Mouse (Mus musculus) fibroblast of lung, adult 2 months (primary cell): ENCODE results near the gene Prr14l.
"Not testable (repeated sequence)": the region's sequence is repeated elsewhere in the genome, so short reads cannot be mapped to it uniquely, and the experiment has no call there.

Experiments
- DNase-seq: peaks from one replicate; pipeline ENCODE4 v3.0.0-alpha.2; 2011; ENCODE audit warnings: low read depth

The Prr14l gene

GRCm38 (mm10) chr5:32853731-32854507, at the start of gene Prr14l:
TSS of gene Prr14l (minus strand) at chr5:32854256.
- peak; percentile 88 for DNase-seq

- DNase-seq, result no peak
Measured at GRCm38 (mm10) chr5:32886739-32887138, 32.7 kb upstream of the Prr14l start.

GRCm38 (mm10) chr5:32872346-32872745, 18.3 kb upstream of the Prr14l start:
- DNase-seq, result no peak

DNA sequence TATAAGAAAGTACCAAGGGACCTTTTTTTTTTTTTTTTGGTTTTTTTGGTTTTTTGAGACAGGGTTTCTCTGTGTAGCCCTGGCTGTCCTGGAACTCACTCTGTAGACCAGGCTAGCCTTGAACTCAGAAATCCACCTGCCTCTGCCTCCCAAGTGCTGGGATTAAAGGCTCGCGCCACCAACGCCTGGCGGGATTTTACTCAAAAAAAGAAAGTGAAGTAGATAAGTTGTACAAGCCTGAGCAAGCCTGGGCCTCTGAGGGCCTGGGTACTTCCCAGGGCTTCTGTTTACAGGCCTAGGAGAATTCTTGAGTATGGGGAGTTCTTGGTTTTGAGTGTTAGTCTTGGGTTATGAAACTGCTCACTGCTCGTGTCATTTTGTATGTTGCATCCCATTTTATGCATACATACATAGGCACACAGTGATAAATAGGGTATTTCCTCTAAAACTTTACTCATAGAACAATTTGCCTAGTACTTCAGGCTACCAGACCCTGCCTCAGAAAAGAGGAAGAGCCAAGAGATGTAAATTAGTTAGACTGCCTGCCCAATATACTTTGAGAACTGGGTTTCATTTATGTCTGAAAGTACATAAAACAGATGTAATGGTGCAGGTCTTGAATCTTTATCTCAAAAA, 15.5 kb upstream of the Prr14l start:
- DNase-seq, result no peak

DNA sequence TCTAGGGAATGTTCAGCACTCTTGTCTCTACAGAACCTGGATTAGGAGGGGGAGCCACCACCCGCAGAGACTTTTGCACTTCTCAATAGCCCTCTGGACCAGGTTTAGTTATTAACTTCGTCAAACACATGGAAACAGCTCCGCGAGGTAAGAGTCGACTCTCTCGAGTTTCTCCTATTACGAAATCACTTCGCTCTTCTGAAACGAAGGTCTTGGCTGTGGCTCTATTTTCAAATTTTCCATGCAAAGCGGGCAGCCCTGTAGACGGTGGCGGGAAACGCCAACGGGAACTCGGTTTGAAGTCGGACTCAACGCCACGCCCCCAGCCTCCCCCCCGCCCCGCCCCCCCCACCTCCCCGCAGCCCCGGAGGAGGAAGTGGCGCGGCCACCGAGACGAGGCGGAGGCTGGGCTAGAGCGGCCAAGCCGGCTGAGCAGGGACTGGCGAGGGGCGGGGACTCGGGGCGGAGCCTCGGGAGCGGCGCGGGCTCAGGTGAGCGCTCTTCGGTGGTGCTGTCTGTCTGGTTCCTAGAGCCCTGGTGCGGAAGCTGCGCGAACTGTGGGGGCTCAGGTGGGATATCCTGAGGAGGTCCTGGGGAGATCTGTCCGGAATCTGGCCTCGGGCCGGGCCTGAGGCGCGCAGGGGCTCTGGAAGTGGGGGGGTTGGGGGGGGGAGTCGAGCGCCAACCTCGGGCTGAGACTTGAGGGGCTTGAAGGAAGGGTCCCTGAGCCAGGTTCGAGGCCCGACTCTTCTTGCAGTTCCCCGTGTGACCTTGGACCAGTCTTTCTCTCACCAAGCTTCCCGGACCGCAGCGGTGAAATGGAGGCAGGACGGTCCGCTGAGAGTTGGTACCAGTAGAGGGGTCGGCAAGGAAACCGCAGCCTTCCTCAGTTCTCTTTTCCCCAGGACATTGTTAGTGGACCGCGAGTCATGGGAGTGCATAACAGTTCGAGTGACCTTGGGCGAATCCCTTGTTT, 9.5 kb upstream of the Prr14l start, which contains the start of gene Depdc5:
Depdc5 (plus strand) TSS at position 449 of the 976 bp plus-strand sequence.
- DNase-seq, result peak; percentile 64

GRCm38 (mm10) chr5:32862469-32863132, 8.5 kb upstream of the Prr14l start:
- no peak for DNase-seq

- DNase-seq, result no peak
Measured at GRCm38 (mm10) chr5:32861082-32861481, 7.0 kb upstream of the Prr14l start.

GRCm38 (mm10) chr5:32857781-32858220, 3.7 kb upstream of the Prr14l start:
- peak; percentile 16 for DNase-seq

- DNase-seq, result not testable (repeated sequence)
Measured at GRCm38 (mm10) chr5:32855274-32855673, 1.2 kb upstream of the Prr14l start.

DNA sequence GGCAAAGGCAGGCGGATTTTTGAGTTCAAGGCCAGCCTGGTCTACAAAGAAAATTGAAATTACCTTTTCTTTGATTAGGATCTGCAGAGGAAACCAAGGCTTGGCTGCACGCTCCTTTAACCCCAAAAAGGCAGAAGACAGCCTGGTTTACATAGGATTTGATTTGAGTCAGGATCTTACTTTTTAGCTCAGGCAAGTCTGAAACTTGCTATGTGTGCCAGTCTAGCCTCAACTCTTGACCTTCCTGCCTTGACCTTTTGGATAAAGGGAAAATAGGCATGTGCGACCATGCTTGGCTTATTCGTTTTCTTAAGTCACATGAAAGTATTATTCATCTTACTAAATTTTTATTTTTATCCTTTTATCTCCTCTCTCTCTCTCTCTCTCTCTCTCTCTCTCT, 762 bp upstream of the Prr14l start:
- DNase-seq, result no peak

- no peak for DNase-seq
Measured at GRCm38 (mm10) chr5:32852026-32852425, 2.0 kb downstream of the Prr14l start.

GRCm38 (mm10) chr5:32849580-32849979, 4.5 kb downstream of the Prr14l start:
- not testable (repeated sequence) for DNase-seq

- DNase-seq, result no peak
Measured at GRCm38 (mm10) chr5:32849178-32849577, 4.9 kb downstream of the Prr14l start.

GRCm38 (mm10) chr5:32840029-32840428, 14.0 kb downstream of the Prr14l start:
- no peak for DNase-seq

GRCm38 (mm10) chr5:32836976-32837375, 17.1 kb downstream of the Prr14l start:
- no peak for DNase-seq

DNA sequence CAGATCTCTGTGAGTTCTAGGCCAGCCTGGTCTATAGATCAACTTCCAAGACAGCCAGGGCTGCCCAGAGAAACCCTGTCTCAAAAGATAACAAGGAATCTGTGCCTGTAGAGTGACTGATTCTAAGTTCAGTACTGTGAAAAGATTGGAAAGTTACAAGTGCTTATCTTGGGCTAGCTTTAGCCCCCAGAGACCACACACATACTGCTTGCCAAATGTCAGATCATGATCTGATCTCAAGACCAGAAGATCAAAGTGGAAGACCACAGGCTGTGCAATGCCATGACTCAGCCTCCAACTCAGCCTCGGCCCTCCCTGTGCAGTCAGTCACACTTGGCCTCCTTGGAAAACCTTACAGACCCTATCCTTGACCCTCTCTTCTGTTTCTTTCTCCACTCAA, 19.6 kb downstream of the Prr14l start:
- no peak for DNase-seq

GRCm38 (mm10) chr5:32830054-32830453, 24.0 kb downstream of the Prr14l start:
- no peak for DNase-seq

- not testable (repeated sequence) for DNase-seq
Measured at GRCm38 (mm10) chr5:32828766-32829165, 25.3 kb downstream of the Prr14l start.

DNA sequence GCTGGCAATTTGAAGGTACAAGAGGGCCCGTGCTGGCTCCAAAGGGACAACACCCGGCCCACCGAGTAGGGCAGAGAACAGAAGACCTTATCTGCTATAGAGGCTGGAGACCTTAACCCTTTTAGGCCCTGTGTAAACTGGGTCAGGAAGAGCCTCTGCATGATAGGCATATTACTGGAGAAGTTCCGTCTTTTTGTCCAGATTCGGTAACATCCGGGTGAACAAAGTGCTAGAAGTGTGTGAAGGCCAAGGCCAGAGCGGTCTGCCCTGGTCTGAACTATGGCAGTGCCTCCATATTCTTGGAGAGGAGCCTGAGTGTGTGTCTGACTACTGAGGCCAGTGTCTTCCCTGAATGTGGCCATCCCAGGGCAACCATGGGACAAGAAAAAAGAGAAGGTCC, 27.0 kb downstream of the Prr14l start, which contains the start of gene Gm20671:
Gm20671 (minus strand) TSS at position 101 of the 400 bp plus-strand sequence.
- no peak for DNase-seq

- DNase-seq, result no peak
Measured at GRCm38 (mm10) chr5:32820471-32820870, 33.6 kb downstream of the Prr14l start.

- DNase-seq, result no peak
Measured at GRCm38 (mm10) chr5:32815396-32815795, 38.7 kb downstream of the Prr14l start.
